Mouse (Mus musculus) heart, adult 2 months (tissue): Measurements from ENCODE around the gene Fam213a.

ENCODE experiments used
- CTCF ChIP-seq: fragments of 200-600 bp; IDR thresholded peaks from 2 replicates; pipeline ENCODE4 v1.8.1; 2022; ENCODE audit warnings: antibody characterized with exemption, mild to moderate bottlenecking, moderate library complexity
- POLR2A ChIP-seq: fragments of 200-500 bp; IDR thresholded peaks from 2 replicates; pipeline ENCODE4 v1.6.1; 2011; ENCODE audit warnings: mild to moderate bottlenecking, low read depth, low read length, control low read depth; ENCODE audit not compliant: insufficient read depth

DNA sequence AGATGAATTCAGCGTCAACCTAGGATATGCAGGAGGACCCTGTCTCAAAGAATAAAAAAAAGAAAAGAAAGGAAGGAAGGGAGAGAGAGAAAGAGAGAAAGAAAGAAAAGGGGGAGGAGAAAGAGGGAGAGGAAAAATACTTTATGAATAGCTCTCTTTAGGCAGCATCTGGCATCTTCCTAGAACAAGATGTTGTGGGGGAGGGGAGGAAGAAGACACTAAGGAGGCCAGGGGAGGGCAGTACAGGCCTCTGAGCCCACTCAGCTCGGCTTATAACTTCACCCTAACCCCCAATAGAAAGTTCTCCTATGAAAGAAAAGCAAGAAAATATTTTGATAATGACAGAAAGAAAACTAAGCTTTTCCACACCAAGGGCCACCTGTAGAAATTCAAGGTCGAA lies 56.0 kb downstream of the Fam213a start:
- TF ChIP-seq CTCF (no peak), POLR2A (no peak)
